Mouse (Mus musculus) hindbrain, embryonic 13.5 days (tissue): ENCODE data around the gene Foxo3. TPM values are rescaled to one million over a fixed set of nuclear protein-coding genes. Genes with fewer than 3 reads are reported as not detected.

Experiments
- ATAC-seq: fragments of 200-750 bp; cut with Nextera tagmentation; 2 replicates; pipeline ENCODE4 v1.8.0; 2017; ENCODE audit warnings: moderate TSS enrichment; ENCODE audit not compliant: low FRiP score
- H3K27ac ChIP-seq: fragments of 300-500 bp; sonication (generic); 2 replicates; pipeline ENCODE4 v1.5.1; 2015; ENCODE audit warnings: inconsistent platforms, mild to moderate bottlenecking, moderate library complexity
- H3K27me3 ChIP-seq: fragments of 300-500 bp; sonication (generic); 2 replicates; pipeline ENCODE4 v1.6.1; 2015; ENCODE audit warnings: mild to moderate bottlenecking, inconsistent platforms
- H3K36me3 ChIP-seq: fragments of 300-500 bp; sonication (generic); 2 replicates; pipeline ENCODE4 v1.6.1; 2015; ENCODE audit warnings: mild to moderate bottlenecking, inconsistent platforms
- H3K4me1 ChIP-seq: fragments of 300-500 bp; sonication (generic); replicated peaks from 2 replicates; pipeline ENCODE4 v1.6.1; 2015; ENCODE audit warnings: inconsistent platforms
- H3K4me2 ChIP-seq: fragments of 300-500 bp; sonication (generic); 2 replicates; pipeline ENCODE4 v1.6.1; 2015; ENCODE audit warnings: inconsistent platforms, mild to moderate bottlenecking, moderate library complexity
- H3K4me3 ChIP-seq: fragments of 300-500 bp; sonication (generic); 2 replicates; pipeline ENCODE4 v1.5.1; 2015; ENCODE audit warnings: mild to moderate bottlenecking, inconsistent platforms
- H3K9ac ChIP-seq: fragments of 300-500 bp; sonication (generic); 2 replicates; pipeline ENCODE4 v1.6.1; 2015; ENCODE audit warnings: mild to moderate bottlenecking, inconsistent platforms
- H3K9me3 ChIP-seq: fragments of 300-500 bp; sonication (generic); 2 replicates; pipeline ENCODE4 v1.6.1; 2016; ENCODE audit warnings: inconsistent platforms
- WGBS: fragments of 180-500 bp; shearing (Covaris S2); methylation state at CpG from one replicate; pipeline ENCODE4 v1.1.7; 2015; 5-methylcytosine and 5-hydroxymethylcytosine counted together
- polyA plus RNA-seq: library from polyadenylated mRNA; unstranded; fragments of >200 nt; fragmentation: Nextera tagmentation; extraction: Ambion mirVana; gene quantifications from 2 replicates; pipeline ENCODE4 v1.2.1, GENCODE M21; 2015

The Foxo3 gene
- polyA plus RNA-seq, 1 experiment from 2014 or later, result 3.9 TPM

DNA sequence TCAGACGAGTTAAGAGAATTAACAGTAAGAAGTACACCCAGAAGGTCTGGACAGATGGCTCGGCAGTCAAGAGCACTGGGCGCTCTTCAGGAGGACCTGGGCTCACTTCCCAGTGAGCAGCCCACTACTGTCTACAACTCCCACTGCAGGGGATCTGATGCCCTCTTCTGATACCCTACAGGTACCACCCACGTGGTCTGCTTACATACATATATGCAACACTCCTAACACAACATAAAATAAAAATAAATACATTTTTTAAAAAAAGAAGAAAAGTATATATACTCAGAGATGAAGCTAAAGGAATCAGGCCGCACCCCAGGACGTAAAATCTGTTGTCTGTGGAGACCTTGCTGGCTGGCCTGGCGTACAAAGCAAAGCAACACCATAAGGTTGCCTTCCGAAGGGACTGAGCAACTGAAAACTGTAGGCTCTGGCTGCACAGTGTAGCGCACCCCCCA lies 89.6 kb downstream of the Foxo3 start:
- H3K4me1 ChIP-seq, result peaks cover 11% of the 10 kb centered on the region
- no peak for ATAC-seq

DNA sequence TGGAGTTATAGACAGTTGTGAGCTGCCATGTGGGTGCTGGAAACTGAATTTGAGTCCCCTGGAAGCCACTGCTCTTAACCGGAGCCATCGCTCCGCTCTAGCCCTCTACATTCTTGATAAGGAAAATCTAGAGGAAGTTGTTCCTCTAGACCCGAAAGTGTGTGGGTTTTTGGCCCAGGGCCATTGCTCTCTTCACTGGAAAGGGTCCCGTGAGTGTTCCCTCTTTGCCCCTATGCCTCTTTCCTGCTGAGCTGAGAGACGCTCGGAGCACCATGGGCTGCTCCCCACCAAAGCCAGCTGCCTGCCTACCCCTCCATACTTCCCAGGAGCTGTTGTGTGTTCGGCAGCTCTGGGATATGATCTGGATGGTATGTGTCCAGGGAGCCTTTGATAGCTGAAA lies 96.2 kb downstream of the Foxo3 start:
- Histone ChIP-seq H3K4me3 (no peak overlapping the region), H3K27ac (no peak overlapping the region), H3K4me2 (no peak overlapping the region), H3K9ac (no peak overlapping the region), H3K27me3 (no peaks in the 10 kb centered on the region), H3K36me3 (peaks cover 19% of the 10 kb centered on the region), H3K9me3 (no peaks in the 10 kb centered on the region), H3K4me1 (no peaks in the 10 kb centered on the region)
- ATAC-seq, result no peak
- 86% methylated on average over 8 of the region's 8 CpGs for WGBS

More for the DNA sequence above, 89.6 kb downstream of the Foxo3 start:
- no peaks in the 10 kb centered on the region for H3K9me3 ChIP-seq
- peaks cover 16% of the 10 kb centered on the region for H3K36me3 ChIP-seq
- no peak overlapping the region for H3K4me3 ChIP-seq
- no peak overlapping the region for H3K27ac ChIP-seq
- WGBS, result 89% methylated on average over 9 of the region's 9 CpGs
- no peak overlapping the region for H3K4me2 ChIP-seq
- no peaks in the 10 kb centered on the region for H3K27me3 ChIP-seq
- H3K9ac ChIP-seq, result no peak overlapping the region

DNA sequence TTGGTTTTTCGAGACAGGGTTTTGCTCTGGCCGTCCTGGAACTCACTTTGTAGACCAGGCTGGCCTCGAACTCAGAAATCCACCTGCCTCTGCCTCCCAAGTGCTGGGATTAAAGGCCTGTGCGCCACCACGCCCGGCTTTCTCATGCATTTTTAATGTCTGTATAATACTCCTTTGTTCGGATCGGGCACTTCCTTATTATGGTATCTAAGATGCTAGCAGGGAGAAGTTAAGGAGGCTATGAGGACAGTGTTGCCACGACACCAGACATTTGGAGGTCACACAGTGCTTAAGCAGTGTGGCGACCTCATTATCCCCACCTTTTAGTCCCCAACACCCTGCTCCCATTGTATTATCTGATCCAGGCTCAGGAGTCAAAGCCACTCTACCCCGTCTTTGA lies 97.8 kb downstream of the Foxo3 start:
- no peaks in the 10 kb centered on the region; the same call in 1 of the 2 replicates for H3K4me1 ChIP-seq
- H3K36me3 ChIP-seq, result peaks cover 8% of the 10 kb centered on the region; the same call in 1 of the 2 replicates
- no peak overlapping the region for H3K27ac ChIP-seq
- no peaks in the 10 kb centered on the region for H3K27me3 ChIP-seq
- H3K9ac ChIP-seq, result no peak overlapping the region
- 85% methylated on average over 11 of the region's 11 CpGs for WGBS
- H3K9me3 ChIP-seq, result no peaks in the 10 kb centered on the region
- no peak overlapping the region for H3K4me2 ChIP-seq
- H3K4me3 ChIP-seq, result no peak overlapping the region
- ATAC-seq, result no peak

DNA sequence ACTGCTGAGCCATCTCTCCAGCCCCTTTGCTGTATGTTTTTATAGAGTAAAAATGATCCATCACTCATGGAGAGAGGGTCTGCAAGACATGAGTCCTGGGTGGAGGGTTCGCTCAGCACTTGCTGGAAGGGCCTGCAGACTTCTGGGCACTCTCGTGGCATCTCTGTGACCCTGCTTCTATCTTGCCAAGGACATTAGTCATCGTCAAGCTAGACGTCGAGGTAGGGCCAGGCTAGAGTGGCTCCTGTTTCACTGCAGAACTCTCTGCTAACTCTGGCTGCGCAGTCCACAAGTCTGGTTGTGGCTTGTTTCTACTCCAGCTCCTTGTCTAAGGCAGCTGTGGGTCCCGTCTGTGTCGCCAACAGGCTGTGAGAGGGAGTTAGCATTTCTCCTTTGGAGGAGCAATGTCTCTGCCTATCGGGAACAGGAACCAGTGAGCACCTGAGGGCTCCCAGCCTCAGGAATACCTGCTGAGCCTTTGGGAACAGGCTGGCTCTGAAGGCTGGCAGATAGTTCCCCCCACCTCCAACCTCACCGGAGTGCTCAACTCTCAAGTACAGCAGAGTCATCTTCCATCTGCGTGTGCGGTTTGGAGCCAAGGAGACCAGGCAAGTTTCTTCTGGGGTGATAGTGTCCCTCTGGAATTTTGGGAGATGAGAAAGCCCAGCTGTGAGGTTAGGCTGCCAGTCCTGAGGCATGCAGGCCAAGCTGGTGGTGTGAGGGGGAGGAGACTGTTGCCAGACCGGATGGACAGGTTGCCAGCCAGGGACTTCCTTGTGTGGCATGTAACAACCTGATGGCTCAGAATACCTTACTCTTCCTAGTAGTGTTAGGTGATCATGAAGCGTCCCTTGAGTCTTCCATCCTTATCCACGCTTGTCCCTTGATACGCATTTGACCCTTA lies 98.5 kb downstream of the Foxo3 start:
- Histone ChIP-seq H3K4me1 (no peaks in the 10 kb centered on the region; the same call in 1 of the 2 replicates), H3K27ac (no peak overlapping the region), H3K9ac (no peak overlapping the region), H3K27me3 (no peaks in the 10 kb centered on the region), H3K4me2 (no peak overlapping the region), H3K9me3 (no peaks in the 10 kb centered on the region), H3K36me3 (peaks cover 8% of the 10 kb centered on the region; the same call in 1 of the 2 replicates), H3K4me3 (no peak overlapping the region)
- ATAC-seq, result no peak
- 91% methylated on average over 16 of the region's 16 CpGs for WGBS

DNA sequence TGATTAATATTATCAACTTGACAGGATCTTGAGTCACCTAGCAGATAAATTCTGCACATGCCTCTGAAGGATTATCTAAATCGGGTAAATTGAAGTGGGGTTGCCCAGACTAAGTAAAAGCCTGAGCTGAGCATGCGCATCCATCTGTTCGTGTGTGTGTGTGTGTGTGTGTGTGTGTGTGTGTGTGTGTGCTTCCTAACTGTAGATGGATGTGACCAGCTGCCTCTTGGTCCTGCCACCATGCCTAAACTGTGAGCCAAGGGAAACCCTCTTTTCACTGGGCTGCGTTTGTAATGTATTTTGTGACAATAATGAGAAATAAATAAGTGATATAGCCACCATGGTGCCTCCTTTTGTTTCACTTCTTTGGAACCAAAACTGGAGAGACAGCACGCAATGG lies 102.3 kb downstream of the Foxo3 start:
- H3K27ac ChIP-seq, result no peak overlapping the region
- H3K4me2 ChIP-seq, result no peak overlapping the region
- H3K4me3 ChIP-seq, result no peak overlapping the region
- H3K27me3 ChIP-seq, result no peaks in the 10 kb centered on the region
- WGBS, result 88% methylated on average over 5 of the region's 5 CpGs
- H3K4me1 ChIP-seq, result no peaks in the 10 kb centered on the region; the same call in 1 of the 2 replicates
- ATAC-seq, result no peak
- no peak overlapping the region for H3K9ac ChIP-seq
- H3K9me3 ChIP-seq, result no peaks in the 10 kb centered on the region
- H3K36me3 ChIP-seq, result peaks cover 8% of the 10 kb centered on the region; the same call in 1 of the 2 replicates

DNA sequence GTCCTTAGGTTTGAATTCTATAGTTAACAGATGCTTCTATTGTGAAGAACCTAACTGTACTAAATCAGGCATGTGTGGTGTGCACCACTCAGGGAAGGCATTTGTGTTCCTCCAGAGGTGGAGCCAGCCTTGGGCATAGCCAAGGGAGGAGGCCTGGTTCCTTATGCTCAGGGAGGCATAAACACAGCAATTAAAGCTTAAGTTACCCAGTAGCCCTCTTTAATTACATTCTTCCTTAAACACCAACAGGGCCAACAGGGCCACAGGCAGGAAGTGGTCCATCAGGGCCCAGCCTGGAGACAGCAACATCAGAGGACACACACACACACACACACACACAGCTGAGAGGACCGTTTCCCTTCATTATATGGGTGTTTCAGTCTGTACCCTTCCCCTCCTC lies 102.7 kb downstream of the Foxo3 start:
- Histone ChIP-seq H3K4me1 (no peaks in the 10 kb centered on the region; the same call in 1 of the 2 replicates), H3K9ac (no peak overlapping the region), H3K4me2 (no peak overlapping the region), H3K4me3 (no peak overlapping the region), H3K36me3 (peaks cover 8% of the 10 kb centered on the region; the same call in 1 of the 2 replicates), H3K9me3 (no peaks in the 10 kb centered on the region), H3K27ac (no peak overlapping the region), H3K27me3 (no peaks in the 10 kb centered on the region)
- WGBS, result 35% methylated on average over 1 of the region's 1 CpGs
- ATAC-seq, result no peak

DNA sequence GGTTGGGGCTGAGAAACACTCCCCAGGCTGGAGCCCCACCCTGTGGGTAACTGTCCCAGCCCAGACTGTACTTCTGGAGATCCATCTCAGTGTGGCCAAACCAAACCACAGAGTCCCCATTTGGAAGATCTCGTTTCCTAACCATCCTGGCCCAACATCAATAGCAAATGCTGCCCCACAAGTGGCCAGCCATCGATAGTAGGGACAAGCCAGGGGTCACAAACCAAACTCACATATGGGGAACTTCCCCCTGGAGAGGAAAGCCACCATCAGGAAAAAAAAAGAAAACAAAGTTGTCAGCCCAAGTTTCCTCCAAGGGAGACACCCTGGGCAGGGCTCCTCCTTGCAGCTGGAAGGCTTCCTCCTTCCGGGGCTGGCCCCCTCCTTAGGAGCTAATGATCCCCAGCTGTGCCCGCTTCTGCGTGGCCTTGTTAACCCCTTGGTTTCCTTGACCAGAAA lies 105.6 kb downstream of the Foxo3 start:
- no peaks in the 10 kb centered on the region for H3K36me3 ChIP-seq
- H3K4me3 ChIP-seq, result no peak overlapping the region
- H3K27me3 ChIP-seq, result no peaks in the 10 kb centered on the region
- WGBS, result 20% methylated on average over 5 of the region's 5 CpGs
- H3K9me3 ChIP-seq, result no peaks in the 10 kb centered on the region
- H3K4me1 ChIP-seq, result no peaks in the 10 kb centered on the region; the same call in 1 of the 2 replicates
- H3K4me2 ChIP-seq, result no peak overlapping the region
- no peak overlapping the region for H3K27ac ChIP-seq
- no peak for ATAC-seq
- H3K9ac ChIP-seq, result no peak overlapping the region

DNA sequence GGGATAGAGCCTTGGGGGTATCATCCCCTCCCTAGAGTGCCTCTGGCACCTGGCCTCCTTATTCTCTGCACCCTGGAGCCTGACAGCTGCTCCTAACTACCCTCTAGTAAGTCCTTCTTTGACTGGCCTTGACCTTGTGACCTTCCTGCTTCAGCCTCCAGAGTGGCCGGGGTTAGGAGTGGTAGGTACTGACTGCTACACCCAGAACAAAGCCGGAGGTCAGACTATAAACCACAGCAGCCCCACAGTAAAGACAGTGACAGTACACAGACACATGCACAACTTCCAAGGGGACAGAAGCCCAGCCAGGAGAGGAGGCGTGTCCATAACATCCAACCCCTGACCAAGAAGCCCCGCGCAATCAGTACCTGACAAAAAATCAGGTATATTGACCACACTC lies 106.4 kb downstream of the Foxo3 start:
- Histone ChIP-seq H3K4me3 (no peak overlapping the region), H3K27ac (no peak overlapping the region), H3K4me1 (no peaks in the 10 kb centered on the region; the same call in 1 of the 2 replicates), H3K9me3 (no peaks in the 10 kb centered on the region), H3K27me3 (no peaks in the 10 kb centered on the region), H3K4me2 (no peak overlapping the region), H3K9ac (no peak overlapping the region), H3K36me3 (no peaks in the 10 kb centered on the region)
- no peak for ATAC-seq
- WGBS, result 80% methylated on average over 5 of the region's 5 CpGs

DNA sequence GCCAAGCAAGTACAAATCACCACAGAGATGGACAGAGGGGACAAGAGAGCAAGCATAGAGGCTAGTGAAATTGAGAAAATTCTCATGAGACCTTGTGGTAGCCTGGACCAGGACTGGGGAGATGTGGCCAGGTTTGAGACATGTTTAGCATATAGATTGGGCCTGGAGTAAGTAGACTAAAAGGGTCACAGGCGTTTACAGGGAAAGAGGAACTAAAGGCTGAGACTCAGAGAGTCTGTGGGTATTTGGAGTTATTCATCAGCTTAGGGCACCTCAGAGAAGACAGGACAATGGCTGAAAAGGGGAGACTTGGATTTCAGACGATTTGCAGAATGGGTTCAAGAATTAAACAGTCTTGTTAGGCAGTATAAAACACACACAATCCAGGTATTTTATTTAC lies 121.8 kb downstream of the Foxo3 start:
- H3K36me3 ChIP-seq, result no peaks in the 10 kb centered on the region
- H3K4me1 ChIP-seq, result peaks cover 8% of the 10 kb centered on the region
- no peak for ATAC-seq
- WGBS, result 63% methylated on average over 2 of the region's 2 CpGs
- H3K27ac ChIP-seq, result no peak overlapping the region
- H3K4me3 ChIP-seq, result no peak overlapping the region
- H3K27me3 ChIP-seq, result no peaks in the 10 kb centered on the region
- no peaks in the 10 kb centered on the region for H3K9me3 ChIP-seq
- H3K4me2 ChIP-seq, result no peak overlapping the region
- H3K9ac ChIP-seq, result no peak overlapping the region

DNA sequence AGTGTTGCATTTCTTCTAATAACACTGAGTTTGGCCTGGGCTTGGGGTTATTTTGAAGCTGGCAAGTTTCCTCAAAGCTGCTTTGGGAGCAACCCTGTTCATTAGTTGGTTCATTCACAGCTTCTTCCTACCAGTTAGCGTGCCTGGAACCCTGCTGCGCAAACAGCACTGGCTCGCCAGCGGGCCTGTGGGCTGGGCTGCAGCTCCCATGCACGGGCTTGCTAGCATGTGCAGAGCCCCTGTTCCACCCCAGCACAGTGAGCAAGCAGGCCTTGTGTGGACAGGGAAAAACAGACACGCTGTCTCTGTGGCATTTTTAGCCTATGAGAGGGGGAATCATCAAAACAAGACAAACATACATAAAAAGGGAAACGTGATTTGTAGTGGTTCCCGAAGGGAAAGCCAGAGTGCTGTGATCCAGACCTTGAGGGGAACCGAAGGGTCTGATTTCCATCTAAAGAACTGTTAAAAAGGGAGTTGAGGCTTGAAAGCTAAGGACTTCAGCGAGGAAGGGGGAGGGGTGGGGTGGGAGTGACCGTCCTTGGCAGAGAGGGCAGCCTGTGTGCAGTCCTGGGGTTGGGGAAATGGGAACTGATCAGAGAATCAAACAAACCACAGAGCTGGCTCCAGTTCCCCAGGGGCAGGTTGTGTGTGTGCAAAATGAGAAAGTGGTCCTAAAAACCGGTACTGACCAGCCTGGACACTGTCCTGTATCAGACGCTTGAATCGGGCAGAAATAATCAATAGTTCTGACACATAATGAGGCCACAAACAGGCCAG lies 123.9 kb downstream of the Foxo3 start:
- Histone ChIP-seq H3K27me3 (no peaks in the 10 kb centered on the region), H3K4me1 (peaks cover 8% of the 10 kb centered on the region), H3K36me3 (no peaks in the 10 kb centered on the region), H3K4me3 (no peak overlapping the region), H3K27ac (no peak overlapping the region), H3K9ac (no peak overlapping the region), H3K4me2 (no peak overlapping the region), H3K9me3 (no peaks in the 10 kb centered on the region)
- 42% methylated on average over 14 of the region's 14 CpGs for WGBS
- ATAC-seq, result no peak

DNA sequence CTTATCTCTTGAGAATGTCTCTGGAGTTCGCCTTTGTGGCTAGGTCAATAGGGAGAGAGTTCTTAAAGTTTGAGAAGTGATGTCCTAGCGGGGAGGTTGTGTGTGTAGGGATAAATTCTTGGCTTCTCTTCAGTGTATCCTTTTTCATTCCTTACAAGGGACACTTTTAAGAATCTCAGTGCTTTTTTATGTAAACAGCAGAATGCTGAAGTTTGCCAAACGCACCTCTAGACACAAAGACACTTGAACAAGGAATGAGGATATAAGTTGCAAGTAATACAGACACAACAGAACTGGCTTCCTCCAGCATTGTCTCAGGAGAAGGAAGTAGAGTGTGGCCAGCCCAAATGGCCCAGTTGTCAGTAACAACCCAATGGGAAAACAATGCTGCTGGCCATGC lies 126.8 kb downstream of the Foxo3 start:
- no peak overlapping the region for H3K9ac ChIP-seq
- H3K27ac ChIP-seq, result no peak overlapping the region
- no peak for ATAC-seq
- no peak overlapping the region for H3K4me3 ChIP-seq
- H3K36me3 ChIP-seq, result no peaks in the 10 kb centered on the region
- H3K4me1 ChIP-seq, result peaks cover 8% of the 10 kb centered on the region
- H3K27me3 ChIP-seq, result no peaks in the 10 kb centered on the region
- WGBS, result 89% methylated on average over 3 of the region's 3 CpGs
- no peaks in the 10 kb centered on the region for H3K9me3 ChIP-seq
- H3K4me2 ChIP-seq, result no peak overlapping the region

DNA sequence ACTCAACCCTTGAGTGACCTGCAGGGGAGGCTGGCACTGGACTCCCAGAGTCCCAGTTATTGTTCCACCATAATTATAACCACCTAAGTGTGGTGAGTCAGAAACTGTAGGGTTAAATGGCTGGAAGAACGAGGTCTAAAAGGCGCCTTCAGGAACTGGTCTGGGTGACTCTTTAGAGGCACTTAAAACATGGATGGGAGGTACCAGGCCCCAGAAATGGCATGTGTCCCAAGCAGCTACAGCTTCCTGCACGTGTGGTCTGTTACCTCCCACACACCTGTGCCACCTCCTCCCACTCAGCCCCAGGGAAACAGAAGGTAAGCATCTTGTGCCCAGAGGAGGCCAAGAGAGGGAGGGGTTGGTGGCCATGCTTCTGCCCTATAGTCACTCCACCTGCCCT lies 128.2 kb downstream of the Foxo3 start:
- Histone ChIP-seq H3K4me3 (no peak overlapping the region), H3K27me3 (no peaks in the 10 kb centered on the region), H3K27ac (no peak overlapping the region), H3K4me2 (no peak overlapping the region), H3K4me1 (peaks cover 8% of the 10 kb centered on the region), H3K36me3 (no peaks in the 10 kb centered on the region), H3K9me3 (no peaks in the 10 kb centered on the region), H3K9ac (no peak overlapping the region)
- WGBS, result 85% methylated on average over 3 of the region's 3 CpGs
- no peak for ATAC-seq
